Mouse (Mus musculus): ENCODE measurements around the gene Stxbp6.

DNA sequence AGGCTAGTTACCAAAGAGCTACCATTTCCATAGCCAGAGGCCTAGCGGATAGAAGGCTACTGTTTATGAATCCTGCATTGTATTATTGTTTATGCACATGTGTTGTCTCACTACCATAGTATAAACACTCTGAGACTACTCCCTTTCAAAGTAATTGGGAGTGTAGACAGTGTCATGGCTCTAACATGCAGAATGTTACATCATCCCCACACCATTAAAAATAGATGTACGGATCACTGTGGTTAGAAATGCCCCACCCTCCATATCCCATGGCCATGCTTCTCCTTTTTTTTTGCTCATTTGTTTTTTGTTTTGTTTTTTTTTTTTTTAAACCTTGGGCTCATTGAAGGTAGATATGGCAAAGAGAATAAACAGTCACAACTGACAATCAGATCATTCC is 154.9 kb downstream of the Stxbp6 start:
- TF ChIP-seq EP300 (IDR thresholded peaks at IDR 0.05; ENCODE audit: low read depth), result no peak
- no peak for TF ChIP-seq CTCF (IDR thresholded peaks at IDR 0.05; ENCODE audit: low read depth)

Data from liver, postnatal 0 days (tissue).